Mouse (Mus musculus) kidney, adult 11 months (tissue): ENCODE results near the gene Ctnna2.

Experiments
- DNase-seq: peaks from one replicate; pipeline ENCODE4 v3.0.0; 2022

The Ctnna2 gene

DNA sequence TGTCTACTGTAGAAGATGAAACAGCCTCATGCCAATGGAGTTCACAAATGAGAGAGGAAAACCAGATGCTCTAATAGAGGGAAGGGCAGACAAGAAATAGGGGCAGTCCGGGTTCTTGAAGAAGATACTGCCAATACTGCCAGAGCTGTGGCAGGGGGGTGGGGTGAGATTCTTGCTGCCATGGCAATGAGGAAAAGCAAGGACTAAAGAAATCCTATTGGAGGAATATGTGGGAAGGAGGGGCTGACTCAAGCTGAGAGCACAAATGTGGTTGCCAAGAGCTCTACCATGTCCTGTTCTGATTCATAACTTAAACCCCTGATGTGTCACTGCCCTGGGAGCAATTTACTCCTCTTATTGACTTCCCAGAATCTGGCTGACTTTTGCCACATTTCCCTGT lies 878.5 kb downstream of the Ctnna2 start:
- no peak for DNase-seq

DNA sequence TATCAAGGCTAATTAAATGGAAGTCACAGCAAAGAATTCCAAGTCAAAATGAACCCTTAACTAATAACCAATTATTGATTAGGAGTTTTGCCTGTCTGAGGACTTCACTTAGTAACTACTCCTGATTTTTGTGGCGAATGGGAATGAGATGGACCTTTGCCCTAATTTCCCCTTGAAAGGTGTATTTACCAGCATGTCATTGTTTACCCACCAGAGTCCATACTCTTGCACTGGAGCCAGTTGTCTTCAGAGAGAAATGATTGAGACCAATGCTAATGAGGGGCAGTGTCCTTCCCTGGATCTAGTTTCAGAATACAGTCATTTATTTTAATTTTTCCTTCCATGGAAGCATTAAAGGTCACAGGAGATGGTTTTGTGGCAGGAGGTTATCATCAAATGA lies 881.0 kb downstream of the Ctnna2 start:
- DNase-seq, result no peak

DNA sequence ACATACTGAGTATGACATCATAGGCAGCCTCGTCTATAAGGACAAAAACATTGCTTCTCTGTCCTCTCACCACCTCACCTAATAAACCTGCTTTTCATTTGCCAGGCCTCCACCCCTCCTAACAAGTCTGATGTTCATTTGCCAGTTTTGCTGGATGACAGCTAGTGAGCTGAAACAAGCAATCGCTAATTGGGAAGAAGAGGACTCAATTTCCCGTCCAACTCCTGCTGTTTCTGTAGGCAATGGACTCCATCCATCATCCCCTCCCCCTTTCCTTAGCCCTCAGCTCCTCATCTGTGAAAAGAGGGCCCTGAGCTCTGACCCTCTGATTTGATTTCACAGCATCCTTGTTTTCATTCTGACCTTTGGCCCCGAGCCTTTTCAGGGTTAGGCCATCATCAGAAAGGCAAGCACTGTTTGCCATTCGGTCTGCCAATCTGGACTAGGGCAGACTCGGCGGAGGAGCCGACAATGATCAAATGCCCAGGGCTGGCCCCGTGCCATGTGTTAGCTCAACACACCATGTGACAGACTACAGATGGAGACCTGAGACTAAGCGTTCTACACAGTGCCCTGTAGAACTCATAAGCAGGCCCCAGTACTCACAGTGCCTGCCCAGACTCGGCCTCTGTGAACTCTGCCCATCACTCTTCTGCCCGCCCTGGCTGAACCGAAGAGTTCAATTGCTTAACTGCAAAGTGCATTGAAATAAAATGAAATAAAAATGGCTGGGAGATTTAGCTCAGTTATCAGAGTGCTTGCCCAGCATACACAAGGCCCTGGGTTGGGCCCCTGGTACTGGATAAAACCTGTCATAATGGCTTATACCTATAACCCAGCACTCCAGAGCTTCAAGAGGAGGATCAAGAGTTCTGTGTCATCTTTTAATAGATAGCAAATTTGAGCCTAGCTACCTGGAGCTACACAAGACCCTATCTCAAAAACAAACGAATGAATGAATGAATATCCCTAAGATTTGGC lies 903.8 kb downstream of the Ctnna2 start:
- DNase-seq, result peak; percentile 80

DNA sequence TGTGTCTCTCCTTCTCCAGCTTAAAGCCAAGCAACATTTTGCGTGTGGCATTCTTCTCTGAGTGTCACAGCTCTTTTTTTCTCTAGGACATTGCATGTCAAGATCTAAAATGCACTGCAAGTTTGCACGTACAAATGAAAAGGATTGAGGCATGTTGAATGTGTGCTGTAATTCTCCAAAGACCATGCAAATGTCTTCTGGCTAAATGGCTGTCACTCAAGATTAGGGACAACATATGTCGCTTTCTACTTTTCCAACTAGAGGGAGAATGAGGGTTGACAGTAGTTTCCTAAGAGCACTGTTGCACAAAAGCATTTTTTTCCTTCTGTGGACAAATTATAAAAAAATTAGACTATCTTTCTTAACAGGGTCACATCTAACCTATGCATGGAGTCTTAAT lies 909.9 kb downstream of the Ctnna2 start:
- DNase-seq, result no peak

DNA sequence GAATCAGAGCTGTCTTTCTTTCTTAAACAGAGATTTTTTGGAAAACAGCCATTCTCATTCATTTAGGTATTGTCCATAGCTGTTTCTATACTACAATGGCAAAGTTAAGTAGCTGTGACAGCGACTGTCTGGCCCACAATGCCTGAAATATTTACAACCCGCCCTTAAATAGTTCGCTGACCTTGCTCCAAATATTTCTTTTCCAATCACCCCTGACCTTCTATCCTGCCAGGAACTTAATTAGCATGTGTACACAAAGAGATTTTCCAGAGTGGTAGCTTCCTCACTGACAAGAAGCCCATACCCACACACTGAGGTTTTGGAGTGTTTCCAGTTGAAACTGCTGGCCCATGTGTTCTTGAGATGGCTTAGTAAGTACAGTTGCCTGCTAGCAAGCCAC lies 928.8 kb downstream of the Ctnna2 start:
- DNase-seq, result no peak

DNA sequence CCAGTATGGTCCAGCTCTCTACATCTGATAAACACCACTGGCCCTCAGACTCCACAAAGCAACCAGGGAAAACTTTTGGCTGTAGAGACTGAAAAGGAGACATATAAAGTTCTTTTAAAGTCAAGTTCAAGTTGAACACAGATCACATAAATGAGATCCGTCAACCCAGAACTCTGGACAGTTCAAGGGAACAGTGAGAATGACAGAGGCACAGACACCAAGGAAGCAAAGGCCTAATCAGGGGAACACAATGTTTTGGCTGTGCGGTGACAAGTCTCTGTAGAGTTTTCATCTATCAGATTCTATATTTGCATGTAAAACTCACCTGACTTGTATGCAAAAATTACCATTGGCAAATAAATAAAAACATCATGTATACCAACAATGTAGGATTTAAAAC lies 929.3 kb downstream of the Ctnna2 start:
- DNase-seq, result no peak

DNA sequence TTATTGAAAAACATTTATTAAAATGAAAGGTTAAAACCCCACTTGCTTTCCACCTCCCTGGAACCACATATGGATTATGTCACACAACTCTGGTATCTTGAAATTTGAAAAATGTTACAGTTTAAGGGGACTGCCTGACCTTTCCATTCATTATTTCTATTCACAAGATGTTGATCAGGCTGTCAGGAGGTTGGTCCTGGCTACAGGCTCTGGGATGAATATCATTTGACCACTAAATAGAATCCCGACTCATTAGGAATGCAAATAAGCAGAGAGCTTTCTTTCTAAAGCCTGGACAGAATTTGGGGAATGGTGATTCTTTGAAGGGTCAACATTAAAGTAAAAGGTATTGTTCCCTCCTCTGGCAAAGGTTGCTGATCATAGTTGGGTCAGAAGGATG lies 931.9 kb downstream of the Ctnna2 start:
- no peak for DNase-seq

DNA sequence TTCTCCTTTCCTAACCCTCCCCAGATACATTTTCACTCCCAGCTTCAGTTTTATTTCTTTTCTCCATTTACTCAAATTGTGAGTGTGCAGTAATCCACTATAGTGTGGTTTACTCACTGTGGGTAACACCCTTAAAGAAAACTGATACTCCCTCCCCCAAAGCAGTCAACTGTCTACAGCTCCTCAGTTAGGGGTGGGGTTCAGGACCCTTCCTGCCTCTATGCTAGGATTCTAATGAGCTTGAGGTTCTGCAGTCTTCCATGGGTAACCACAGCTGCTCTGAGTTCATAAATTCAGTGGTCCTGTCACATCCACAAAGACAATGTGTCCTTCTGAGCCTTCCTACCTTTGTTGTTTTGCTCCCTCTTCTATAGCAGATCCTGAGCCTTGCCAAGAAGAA lies 954.4 kb downstream of the Ctnna2 start:
- DNase-seq, result no peak

DNA sequence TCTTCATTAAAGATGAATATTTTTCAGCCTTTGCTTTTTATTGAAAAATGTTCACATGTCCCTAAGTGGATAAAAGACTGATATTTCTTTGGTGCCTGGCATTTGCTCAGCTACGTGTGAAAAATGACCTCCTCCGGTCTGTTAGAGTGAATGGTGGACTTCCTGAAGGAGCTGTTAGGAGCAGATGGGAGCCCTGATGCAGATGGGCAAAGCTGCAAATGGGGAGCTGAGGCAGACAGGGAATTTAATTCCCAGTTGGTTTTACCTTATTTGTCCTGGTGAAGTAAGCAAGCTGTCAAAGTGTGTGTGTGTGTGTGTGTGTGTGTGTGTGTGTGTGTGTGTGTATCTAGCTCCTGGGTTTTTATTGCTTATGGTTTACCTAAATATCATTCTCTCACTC lies 966.3 kb downstream of the Ctnna2 start:
- DNase-seq, result no peak

DNA sequence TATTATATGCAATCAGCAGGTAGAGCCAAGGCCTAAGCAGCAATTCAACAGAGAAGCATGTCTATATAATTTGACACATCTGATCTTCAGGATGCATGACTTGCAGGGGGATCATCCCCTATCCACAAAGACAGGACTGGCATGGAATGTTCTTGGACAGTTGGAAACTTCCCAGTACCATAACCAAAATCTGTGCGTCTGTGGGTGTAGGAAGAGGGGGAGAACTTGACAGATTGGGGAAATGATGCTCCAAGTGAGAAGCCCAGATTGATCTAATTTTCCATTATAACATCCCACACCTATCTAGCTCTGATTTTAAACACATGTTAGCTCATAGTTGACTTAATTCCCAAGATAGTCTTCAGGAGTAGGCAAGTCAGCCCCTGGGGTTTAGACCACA lies 968.5 kb downstream of the Ctnna2 start:
- no peak for DNase-seq

DNA sequence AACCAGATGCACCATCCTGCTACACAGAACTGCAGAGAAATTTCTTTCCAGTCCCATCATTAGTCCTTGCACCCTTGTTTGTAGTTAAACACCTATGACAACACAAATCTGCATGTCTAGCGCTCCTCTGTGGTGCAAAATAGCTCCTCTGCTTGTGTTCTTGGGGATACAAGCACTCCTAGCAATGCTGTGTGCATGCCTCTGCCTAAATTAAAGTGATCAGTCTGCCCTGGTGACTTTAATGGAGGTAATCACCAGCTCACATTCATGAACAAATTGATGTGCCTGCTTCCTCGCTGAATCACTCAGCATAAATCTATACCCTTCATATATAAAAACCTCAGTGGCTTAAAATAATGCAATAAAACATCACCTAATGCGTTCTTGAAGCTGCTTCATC lies 987.4 kb downstream of the Ctnna2 start:
- DNase-seq, result no peak

DNA sequence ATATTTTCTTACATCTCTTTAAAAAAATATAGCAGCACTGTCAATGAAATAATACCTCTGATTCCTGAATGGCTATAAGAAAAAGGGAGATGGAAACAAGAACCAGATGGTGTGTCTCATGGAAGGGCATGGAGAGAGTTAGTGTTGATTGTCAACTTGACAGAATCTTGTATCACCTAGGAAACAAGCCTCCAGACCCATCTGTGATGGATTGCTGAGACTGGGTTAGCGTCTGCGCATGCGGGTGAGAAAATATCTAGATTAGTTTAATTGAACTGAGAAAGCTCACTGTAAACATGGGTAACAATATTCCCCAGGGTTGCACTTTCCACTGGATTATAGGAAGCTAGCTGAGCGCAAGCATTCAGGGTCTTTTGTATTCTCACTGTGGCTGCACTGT lies 994.7 kb downstream of the Ctnna2 start:
- no peak for DNase-seq

DNA sequence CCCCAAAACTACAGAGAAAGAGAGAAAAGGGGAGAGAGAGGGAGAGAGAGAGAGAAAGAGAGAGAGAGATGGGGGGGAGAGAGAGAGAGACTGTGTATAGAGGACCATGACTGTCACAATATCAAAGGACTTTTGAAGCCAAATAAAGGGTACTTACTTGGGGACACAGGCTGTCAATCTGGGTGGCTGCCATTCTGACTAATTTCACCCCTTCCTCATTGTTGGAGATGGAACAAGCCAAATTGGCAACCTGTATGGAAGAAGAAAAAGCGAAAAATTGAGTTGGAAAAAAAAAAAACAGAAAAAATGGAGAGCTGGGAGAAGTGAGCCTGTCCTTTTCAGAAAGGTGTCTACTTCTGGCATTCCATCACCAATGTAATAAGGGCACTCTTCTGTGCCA lies 997.8 kb downstream of the Ctnna2 start:
- DNase-seq, result no peak

DNA sequence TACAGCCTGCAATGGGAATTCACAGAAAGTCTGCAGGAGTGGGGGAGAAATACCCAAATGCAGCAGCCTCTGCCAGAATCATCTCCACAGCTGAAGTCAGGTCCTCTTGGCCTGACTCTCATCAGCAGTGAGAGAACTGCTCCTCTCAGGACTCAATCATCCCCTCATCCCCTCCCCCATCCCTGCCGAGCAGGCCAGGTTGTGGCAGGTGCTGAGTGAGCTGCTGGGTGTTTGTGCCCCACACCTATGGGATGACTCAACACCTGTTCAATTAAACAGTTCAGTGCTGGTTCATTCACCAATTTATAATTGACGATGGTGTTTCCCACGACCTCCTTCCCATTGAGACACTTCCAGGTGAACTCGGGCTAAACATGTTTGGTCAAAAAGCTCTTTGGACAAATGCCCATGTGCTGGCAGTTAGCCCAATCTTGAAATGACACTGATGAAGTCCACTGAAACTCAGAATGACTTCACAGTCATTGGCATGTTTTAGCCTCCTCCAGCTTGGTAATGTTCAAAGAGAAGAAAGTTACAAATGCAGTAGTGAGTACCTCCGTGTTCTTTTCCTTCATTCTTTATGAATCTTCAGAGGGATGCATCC lies 1000.1 kb downstream of the Ctnna2 start:
- DNase-seq, result no peak

DNA sequence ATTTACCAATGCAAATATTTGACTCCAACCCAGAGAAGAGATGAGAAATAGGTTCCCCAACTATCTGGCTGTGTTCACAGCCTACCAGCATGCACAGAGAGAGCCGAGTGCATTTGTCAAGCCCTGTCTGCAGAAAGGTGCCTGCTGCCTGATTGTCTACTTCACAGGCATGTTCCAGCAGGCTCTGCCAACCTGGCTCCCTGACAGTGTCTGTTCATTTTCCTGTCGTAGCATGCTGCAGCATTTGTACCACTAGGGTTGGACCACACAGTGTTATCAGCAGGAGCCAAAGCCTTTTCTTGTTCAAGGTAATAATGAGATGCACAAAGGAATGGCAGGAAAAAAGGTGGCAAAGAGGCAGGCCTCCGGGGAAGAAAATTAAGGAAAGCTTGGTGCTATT lies 1001.7 kb downstream of the Ctnna2 start:
- no peak for DNase-seq

DNA sequence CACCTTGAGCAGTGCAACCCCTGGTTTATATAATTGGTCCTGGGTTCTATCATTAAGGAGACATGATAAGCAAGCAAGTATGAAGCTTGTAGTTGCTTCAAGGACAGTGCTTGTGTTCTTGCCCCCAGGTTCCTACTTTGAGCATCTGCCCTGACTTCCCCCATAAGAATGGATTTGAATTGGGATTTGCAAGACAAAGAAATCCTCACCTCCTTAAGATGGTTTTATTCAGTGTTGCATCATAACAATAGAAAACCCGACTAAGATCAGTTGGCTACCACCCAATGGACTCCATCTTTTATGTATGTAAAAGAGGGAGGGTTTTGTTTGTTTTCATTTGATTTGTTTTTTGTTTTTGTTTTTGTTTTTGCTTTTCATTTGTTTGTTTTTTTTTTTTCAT lies 1005.2 kb downstream of the Ctnna2 start:
- no peak for DNase-seq

DNA sequence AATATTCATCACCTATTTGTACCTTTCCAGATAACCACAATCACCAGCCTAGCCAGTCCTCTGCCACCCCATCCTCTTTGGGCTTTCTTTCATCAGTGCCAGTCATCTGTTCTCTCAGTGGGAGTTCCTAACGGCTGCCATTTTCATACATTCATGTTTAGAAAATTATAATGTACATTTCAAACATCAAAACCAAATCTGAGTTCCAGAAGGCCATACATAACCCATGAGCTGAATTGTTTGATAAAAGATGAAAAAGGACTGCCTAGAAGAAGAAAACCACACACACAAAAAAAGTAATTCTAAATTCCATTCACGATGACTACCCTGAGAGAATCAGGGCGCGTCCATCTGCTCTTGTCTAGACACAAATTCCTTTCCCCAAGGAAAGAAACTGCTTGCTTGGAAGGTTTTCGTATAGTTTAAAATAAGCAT lies 1014.5 kb downstream of the Ctnna2 start:
- DNase-seq, result no peak

DNA sequence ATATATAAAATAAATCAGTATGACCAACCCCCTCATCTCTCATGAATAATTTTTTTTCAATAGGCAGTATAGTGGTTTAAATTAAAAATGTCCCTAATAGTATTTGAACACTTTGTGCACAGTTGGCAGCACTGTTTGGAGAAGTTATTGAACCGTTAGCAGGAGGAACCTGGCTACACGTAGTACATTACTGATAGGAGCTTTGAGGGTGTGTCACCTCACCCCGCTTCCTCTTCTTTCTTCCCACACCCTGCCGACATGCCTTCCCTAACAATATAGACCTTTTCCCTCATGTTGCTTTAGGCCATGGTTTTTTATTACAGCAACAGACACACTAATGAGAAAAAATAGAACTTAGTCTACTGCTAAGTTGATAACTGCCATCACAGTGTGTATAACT lies 1071.4 kb downstream of the Ctnna2 start:
- DNase-seq, result no peak

DNA sequence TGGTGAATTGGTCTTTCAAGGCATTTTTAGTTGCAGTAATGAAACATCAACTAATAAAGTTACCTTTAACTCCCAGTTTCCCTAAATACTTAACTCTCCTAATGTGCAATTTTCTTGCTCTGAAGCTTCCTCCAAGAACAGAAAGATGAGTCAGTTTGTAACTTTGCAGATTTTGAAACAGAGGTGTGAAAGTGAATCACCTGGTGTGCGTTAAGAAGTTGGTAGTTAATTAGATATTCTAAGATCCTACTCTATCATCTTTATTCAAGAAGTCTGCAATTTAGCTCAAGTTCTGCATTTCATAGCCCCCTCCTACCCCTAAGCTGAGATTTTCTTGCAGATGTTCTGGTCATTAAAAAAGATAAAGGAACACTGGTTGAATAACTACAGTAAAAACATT lies 1082.3 kb downstream of the Ctnna2 start:
- no peak for DNase-seq
